In the genomic region with DNA sequence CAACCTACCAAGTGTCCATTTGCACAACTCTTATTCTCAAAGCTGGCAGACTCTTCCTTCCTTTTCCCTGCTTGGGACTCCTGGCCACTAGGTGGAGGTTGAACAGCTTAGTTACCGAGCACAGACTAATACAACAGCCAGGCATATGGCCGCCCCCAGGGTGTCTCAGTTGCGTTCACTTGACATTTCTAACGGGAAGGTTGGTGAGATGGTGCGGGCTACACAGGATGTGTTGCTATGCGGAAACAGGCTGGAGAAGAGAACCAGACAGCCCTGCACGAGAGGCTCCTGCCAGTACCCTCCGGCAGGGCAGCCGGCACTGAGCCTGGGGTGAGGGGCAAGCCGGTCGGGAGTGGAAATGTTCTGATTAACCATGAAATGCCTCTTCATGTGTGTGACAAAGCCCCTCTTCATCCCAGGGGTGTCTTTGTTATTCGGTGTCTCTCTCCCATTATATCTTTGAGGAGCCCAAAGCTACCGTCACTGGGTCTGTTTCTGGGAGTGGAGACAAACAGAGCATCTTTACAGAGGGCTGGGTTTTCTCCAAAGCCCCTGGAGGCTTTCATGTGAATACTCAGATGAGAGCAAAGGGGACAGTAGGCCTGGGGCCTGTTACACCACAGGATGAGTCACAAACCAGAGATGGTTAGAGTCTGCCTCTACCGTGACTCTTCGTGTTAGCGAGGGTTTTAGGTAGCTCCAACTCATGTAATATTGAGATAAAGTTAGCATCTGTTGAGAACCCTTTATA, we compare ENCODE assay signal across 9 mouse cellular contexts.
DNase-seq lines count a peak whose midpoint lies in the region.
"Had no signal": no experiment of that assay in that cellular context is flagged by ENCODE, and none has a peak within 500 bp of the region (broad histone marks: within the 10 kb centered on the region; RNA-seq: fewer than 3 reads in every experiment).

No protein-coding gene starts in this region.

- DNase-seq in embryo, embryonic 11 days: peak; percentile 15
- DNase-seq in embryo, embryonic 9.5 days (ENCODE audit: extremely low spot score): no peak
- peak; percentile 54 for DNase-seq in R1 (ENCODE audit: low read depth, low spot score)
- DNase-seq in cerebellum, postnatal 36 days: peak; percentile 79 to 83
- DNase-seq in mesoderm, embryonic 11.5 days (ENCODE audit: low read depth, low spot score): peak; percentile 19
- no peak for DNase-seq in kidney, postnatal 36 days
- no peak for DNase-seq in B cell, adult 2 months
- no peak for DNase-seq in lung, postnatal 4 days
- DNase-seq: heart, adult 2 months had no signal

Comparison
In these comparisons a context has a peak if more than half of its experiments do, and no peak if none do; other contexts are left out.
1. DNase-seq: peak in embryo, embryonic 11 days (single experiment), R1 (single experiment), cerebellum, postnatal 36 days (2 of 2) and mesoderm, embryonic 11.5 days (single experiment); none in embryo, embryonic 9.5 days (single experiment), kidney, postnatal 36 days (0 of 2), B cell, adult 2 months (0 of 2) and lung, postnatal 4 days (0 of 2).